Mouse (Mus musculus) megakaryocyte, embryonic 14.5 days (primary cell): ENCODE measurements at regions not wholly inside any gene's neighbourhood (a gene's known extent, or its start where the extent isn't known, plus 50 kb on each side); places are given as distances from the start of the nearest gene placed in this dataset.
"Not testable (repeated sequence)": the region's sequence is repeated elsewhere in the genome, so short reads cannot be mapped to it uniquely, and the experiment has no call there.

Experiments
- H3K27me3 ChIP-seq: replicated peaks from 2 replicates; pipeline ENCODE3; 2012; ENCODE audit warnings: inconsistent platforms
- H3K36me3 ChIP-seq: replicated peaks from 2 replicates; pipeline ENCODE3; 2012; ENCODE audit warnings: low read length, inconsistent platforms, mixed read lengths
- H3K4me1 ChIP-seq: 2 replicates; pipeline ENCODE4 v1.6.1; 2012; ENCODE audit warnings: inconsistent platforms
- H3K4me3 ChIP-seq: replicated peaks from 2 replicates; pipeline ENCODE3; 2012; ENCODE audit warnings: moderate library complexity, mild to moderate bottlenecking, inconsistent platforms
- H3K9me3 ChIP-seq: 2 replicates; pipeline ENCODE4 v1.6.1; 2012; ENCODE audit warnings: inconsistent platforms
- FLI1 ChIP-seq: IDR thresholded peaks from 2 replicates; pipeline ENCODE4 v1.6.1; 2012; ENCODE audit warnings: low read length, inconsistent platforms, mixed read lengths
- GATA1 ChIP-seq: IDR thresholded peaks from 3 replicates; pipeline ENCODE4 v1.6.1; 2012; ENCODE audit warnings: mixed read lengths, low read length, inconsistent platforms, borderline replicate concordance

DNA sequence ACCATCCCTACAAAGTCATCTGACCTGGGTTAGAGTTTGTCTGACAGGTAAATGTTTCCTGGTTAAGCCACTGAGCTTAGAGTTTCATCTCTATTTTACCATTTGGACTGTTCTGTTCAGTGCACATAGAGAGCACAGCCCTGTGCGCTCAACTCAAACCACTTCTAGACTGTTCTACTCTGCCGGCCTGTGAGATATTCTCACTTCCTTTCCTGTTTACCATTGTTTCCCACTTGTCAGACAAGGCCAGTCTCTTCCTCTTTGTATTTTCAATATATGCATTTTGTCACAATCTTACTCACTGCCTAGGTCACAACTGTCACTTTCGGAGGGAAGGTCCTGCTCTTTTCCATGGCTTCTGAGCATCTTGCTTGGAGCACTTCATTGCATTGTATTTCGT lies 89.8 kb downstream of the Btg1 start:
- H3K9me3 ChIP-seq: peaks cover 7% of the 10 kb centered on the region

DNA sequence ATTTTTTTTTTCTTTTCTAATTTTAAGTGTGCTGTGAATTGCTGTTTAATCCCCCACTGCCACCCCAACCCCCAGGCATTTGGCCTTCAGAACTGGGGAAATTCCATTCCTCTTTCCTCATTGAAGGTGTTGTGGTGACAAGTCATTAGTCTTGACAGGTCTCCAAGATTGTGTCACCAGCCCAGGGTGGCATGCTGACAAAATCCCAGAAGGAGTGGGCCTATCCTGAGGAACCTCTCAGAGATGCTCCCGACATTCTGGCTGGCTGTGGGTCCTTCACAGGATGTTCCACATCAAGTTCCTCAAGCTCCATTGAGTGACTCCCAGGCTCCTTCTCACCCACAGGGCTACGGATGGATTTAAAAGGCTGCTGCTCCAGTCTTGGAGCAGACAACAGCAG lies 91.7 kb downstream of the Btg1 start:
- no peak for TF ChIP-seq FLI1
- no peak for TF ChIP-seq GATA1
- H3K27me3 ChIP-seq: no peaks in the 10 kb centered on the region
- no peaks in the 10 kb centered on the region for H3K4me1 ChIP-seq
- H3K36me3 ChIP-seq: no peaks in the 10 kb centered on the region
- no peak overlapping the region for H3K4me3 ChIP-seq
- peaks cover 9% of the 10 kb centered on the region for H3K9me3 ChIP-seq

More for the DNA sequence above, 89.8 kb downstream of the Btg1 start:
- H3K27me3 ChIP-seq: no peaks in the 10 kb centered on the region
- no peaks in the 10 kb centered on the region for H3K36me3 ChIP-seq
- H3K4me1 ChIP-seq: no peaks in the 10 kb centered on the region
- TF ChIP-seq FLI1 (no peak), GATA1 (no peak)
- H3K4me3 ChIP-seq: no peak overlapping the region

DNA sequence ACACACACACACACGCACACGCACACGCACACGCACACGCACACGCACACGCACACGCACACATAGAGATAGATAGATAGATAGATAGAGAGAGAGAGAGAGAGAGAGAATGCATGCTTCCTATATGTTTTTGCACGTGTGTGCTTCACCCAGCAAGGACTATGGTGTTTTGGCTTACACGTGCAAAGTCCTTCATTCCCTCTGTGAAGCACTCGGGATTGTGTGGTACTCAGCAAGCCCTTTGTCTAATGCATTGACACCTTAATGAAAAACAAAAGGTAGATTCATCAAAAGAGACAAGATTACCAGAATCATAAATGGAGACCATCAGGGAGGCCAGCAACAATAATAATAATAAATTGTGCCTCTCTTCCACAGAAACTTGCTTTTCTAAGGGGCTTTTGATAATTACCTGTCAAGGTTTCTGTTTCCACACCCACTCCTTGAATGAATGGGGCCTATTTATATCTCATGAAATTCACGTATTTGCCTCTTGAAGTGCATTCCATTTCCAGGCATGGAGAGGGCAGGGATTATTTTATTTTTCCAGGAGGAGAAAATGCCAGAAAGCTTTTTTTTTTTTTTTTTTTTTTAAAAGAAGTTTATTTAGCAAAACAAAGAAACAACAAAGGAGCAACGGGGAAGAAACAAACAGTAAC lies 93.0 kb downstream of the Btg1 start:
- no peak overlapping the region for H3K4me3 ChIP-seq
- H3K9me3 ChIP-seq: peaks cover 14% of the 10 kb centered on the region
- H3K36me3 ChIP-seq: no peaks in the 10 kb centered on the region
- no peaks in the 10 kb centered on the region for H3K4me1 ChIP-seq
- TF ChIP-seq GATA1 (no peak), FLI1 (no peak)
- no peaks in the 10 kb centered on the region for H3K27me3 ChIP-seq

DNA sequence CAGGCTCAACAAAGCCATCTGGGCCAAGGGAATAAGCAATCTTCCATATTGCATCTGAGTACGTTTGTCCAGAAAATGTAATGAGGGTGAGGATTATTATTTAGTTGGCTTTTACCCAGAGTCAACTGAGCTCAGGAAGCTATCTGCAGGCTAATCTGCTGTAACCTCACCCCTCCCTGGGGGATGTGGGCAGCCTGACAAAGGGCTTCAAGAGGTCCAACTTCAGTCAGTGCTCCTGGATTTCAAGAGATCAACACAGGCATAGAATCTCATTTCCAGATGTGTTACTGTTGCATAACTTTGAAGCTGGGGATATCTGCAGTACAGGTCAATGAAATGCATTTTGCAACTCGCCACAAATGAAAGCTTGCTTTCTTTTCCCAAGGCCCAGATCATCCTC lies 95.2 kb downstream of the Btg1 start:
- peaks cover 14% of the 10 kb centered on the region for H3K9me3 ChIP-seq
- TF ChIP-seq FLI1: no peak
- no peak for TF ChIP-seq GATA1
- no peaks in the 10 kb centered on the region for H3K36me3 ChIP-seq
- no peaks in the 10 kb centered on the region for H3K27me3 ChIP-seq
- no peaks in the 10 kb centered on the region for H3K4me1 ChIP-seq
- H3K4me3 ChIP-seq: no peak overlapping the region

DNA sequence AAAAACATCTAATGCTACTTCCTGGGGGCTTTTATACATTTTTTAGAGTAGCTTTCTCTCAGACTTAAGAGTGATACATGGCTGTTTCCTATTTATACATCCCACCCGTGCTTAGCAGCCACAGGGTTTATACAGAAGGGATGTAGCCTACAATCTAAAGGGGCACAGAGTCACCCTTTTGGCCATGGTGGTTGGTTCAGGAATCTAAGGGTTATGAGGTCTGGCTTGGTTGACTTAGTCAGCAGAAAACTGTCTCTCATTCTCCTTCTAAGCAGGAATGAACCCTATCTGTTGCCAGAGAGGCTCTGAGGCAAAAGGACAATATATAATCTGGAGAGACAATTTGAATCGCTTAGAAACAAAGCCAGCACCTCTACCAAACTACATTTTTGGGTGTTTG lies 97.9 kb downstream of the Btg1 start:
- Histone ChIP-seq H3K36me3 (no peaks in the 10 kb centered on the region), H3K4me1 (no peaks in the 10 kb centered on the region), H3K27me3 (peaks cover 2% of the 10 kb centered on the region), H3K9me3 (peaks cover 17% of the 10 kb centered on the region), H3K4me3 (no peak overlapping the region)
- no peak for TF ChIP-seq GATA1

DNA sequence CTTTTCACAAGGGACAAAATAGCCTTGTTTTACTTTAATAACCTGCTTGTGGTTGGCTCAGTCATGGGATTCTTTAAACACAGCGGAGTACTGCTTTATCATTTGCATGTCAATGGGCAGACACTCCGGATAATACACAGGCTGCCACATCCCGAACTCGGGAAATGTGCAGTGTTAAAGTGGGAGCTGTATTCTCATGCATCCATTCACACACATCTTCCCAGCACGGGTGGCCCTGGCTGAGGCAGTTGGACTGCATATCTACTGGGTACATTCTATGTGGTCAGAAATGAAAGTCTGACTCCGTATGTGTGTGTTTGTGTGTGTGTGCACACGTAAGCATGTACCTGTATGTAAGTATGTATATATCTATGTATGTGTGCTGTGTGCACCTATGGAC lies 100.5 kb downstream of the Btg1 start:
- H3K4me3 ChIP-seq: no peak overlapping the region
- peaks cover under 1% of the 10 kb centered on the region; the same call in 1 of the 2 replicates for H3K4me1 ChIP-seq
- no peak for TF ChIP-seq GATA1
- TF ChIP-seq FLI1: no peak
- H3K36me3 ChIP-seq: no peaks in the 10 kb centered on the region
- peaks cover 3% of the 10 kb centered on the region for H3K27me3 ChIP-seq
- H3K9me3 ChIP-seq: peaks cover 17% of the 10 kb centered on the region

DNA sequence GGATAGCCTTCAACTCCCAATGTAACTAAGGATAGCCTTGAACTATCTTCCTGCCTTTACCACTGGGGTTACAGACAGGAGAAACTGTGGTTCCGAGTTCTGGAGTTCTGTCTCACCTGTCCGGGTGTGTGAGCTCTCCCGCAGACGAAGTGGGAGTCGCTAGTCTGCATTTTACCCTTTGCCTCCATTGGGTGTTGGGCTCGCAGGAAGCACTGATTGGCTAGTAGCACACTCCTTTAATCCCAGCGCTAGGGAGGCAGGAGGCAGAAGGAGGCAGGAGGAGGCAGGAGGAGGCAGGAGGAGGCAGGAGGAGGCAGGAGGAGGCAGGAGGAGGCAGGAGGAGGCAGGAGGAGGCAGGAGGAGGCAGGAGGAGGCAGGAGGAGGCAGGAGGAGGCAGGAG lies 101.9 kb downstream of the Btg1 start:
- not testable (repeated sequence) for H3K4me3 ChIP-seq, H3K27me3 ChIP-seq, H3K36me3 ChIP-seq, H3K4me1 ChIP-seq
- peaks cover 13% of the 10 kb centered on the region for H3K9me3 ChIP-seq

DNA sequence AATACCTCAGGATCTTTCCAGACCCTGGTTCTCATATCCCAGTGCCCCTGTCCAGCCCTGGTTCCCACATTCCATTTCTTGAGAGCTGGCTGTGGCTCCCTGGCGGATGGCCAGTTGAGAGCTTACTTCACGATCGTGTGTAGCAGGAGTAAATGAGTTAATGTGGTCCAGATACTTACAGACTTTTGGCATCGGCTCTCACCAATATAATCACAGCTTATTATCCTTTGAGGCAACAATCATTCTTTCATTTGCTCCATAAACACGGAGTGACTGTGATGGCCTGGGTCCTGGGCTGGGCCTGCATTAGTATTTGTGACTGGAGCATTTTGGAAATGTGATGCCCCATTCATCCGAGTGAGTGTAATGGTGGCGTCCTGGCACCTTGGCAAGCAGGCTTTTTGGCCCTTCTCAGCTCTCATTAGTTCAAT lies 103.5 kb downstream of the Btg1 start:
- Histone ChIP-seq H3K36me3 (no peaks in the 10 kb centered on the region), H3K27me3 (peaks cover 3% of the 10 kb centered on the region), H3K9me3 (peaks cover 7% of the 10 kb centered on the region), H3K4me3 (no peak overlapping the region), H3K4me1 (peaks cover 7% of the 10 kb centered on the region)
- TF ChIP-seq FLI1 (no peak), GATA1 (no peak)

DNA sequence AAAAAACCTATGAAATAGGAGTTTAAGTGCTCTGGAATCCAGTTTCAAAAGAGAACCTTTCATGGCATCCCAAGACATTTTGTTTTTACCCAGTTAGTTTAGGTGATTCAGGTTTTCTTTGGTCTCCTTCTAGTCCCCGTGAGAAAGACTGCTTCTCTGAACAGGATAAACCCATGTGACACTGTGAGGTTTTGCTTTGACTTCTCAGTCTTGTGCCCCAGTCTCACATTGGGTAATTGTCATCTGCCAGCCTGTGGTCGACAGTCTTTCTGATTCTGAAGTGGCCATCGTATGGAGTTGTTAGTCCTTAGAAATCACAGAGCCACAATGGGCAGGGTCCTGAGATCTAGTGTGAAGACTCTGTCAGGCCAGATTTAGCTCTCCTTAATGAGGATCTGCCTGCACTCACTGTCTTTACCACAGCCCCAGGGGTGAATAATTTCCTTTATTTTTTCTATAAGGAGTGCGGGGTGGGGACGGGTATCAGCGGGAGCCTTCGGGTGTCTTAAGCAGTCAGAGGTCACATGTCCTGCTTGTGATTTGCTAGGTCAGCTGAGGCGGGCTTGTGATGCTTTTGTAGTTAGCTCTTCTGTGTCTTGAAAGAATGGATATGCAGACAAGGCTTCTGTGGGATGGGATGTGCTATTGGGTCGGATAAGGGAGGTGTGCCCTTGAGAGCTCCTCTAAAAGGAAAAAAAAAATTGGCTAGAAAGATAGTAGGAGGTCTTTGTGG lies 104.3 kb downstream of the Btg1 start:
- H3K4me1 ChIP-seq: peaks cover 7% of the 10 kb centered on the region
- H3K27me3 ChIP-seq: peaks cover 3% of the 10 kb centered on the region
- no peak for TF ChIP-seq GATA1
- no peak for TF ChIP-seq FLI1
- H3K36me3 ChIP-seq: no peaks in the 10 kb centered on the region
- peaks cover 7% of the 10 kb centered on the region for H3K9me3 ChIP-seq
- H3K4me3 ChIP-seq: no peak overlapping the region

DNA sequence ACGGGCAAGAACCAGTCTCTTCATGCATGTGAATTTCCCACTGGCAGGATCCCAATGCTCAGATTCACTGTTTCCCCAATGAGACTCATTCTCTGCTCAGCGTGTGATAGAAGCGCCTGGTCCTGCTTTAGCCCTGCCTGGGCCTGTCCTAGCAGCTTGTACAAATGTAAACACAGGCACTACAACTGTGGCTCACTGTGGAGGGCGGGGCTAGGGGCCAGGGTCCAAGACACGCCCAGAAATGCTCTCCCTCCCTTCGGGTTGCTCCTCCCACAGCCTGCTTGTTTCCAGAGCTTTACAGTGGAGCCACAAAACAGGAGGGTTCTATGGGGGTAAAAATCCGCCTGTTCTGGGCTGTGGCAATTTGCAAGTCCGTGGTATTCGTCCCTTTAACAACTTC lies 105.7 kb downstream of the Btg1 start:
- no peak for TF ChIP-seq FLI1
- Histone ChIP-seq H3K9me3 (peaks cover 7% of the 10 kb centered on the region), H3K27me3 (peaks cover 3% of the 10 kb centered on the region), H3K36me3 (no peaks in the 10 kb centered on the region), H3K4me1 (peaks cover 7% of the 10 kb centered on the region), H3K4me3 (no peak overlapping the region)

DNA sequence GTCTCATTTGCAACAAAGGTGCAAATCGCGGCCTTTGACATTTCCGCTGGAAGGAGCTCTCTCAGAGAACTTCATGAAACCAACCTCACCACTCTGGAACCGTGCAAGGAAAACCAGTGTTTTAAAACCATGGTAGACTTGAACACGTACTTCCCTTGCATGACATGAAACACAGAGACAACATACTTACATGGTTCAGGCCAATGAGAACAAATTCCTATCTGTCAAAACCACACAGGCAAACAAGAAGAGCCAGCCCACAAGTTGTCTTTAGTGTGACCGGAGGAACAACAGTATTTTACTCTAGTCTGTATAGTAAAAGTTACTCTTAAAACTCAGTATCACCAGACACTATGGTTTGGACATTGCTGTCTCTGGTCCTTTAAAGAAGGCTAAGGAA lies 106.3 kb downstream of the Btg1 start:
- Histone ChIP-seq H3K4me1 (peaks cover 7% of the 10 kb centered on the region), H3K27me3 (peaks cover 3% of the 10 kb centered on the region), H3K36me3 (no peaks in the 10 kb centered on the region), H3K4me3 (no peak overlapping the region), H3K9me3 (peaks cover 5% of the 10 kb centered on the region)
- TF ChIP-seq FLI1 (no peak), GATA1 (no peak)
